Mouse (Mus musculus) spleen, postnatal 36 days (tissue): Measurements from ENCODE around the gene Rtl8c.
"Not testable (repeated sequence)": the region's sequence is repeated elsewhere in the genome, so short reads cannot be mapped to it uniquely, and the experiment has no call there.

Experiments
- DNase-seq, 2 experiments: peaks; one replicate each; pipeline ENCODE4 v3.0.0; 2022; ENCODE audit warnings: low spot score in 2 of 2, mixed read lengths in 1 of 2

The Rtl8c gene

GRCm38 (mm10) chrX:53607242-53608121 is at the start of gene Rtl8c:
TSS of gene Rtl8c (plus strand) at chrX:53608032.
- DNase-seq, result peak; percentile 41

DNA sequence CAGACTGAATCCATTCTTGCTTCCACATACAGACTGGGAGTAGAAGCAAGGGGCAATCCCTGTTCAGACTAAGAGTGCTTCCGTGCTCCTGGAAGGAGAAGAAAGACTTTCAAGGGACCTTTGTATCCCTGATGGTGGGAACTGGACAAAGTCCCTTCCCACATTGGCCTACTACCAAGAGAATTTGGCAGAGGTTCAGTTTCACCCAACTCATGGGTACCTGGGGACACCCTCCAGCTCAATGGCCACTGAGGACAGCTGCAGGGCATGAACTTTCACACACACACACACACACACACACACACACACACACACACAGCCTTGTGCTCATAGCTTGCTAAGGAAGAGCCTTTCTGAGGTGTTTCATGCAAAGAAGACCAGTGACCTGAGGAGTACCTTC is 28.5 kb upstream of the Rtl8c start:
- no peak for DNase-seq

- DNase-seq, result not testable (repeated sequence)
Observed at GRCm38 (mm10) chrX:53581407-53581806, 26.4 kb upstream of the Rtl8c start.

- not testable (repeated sequence) for DNase-seq
Observed at GRCm38 (mm10) chrX:53583404-53583803, 24.4 kb upstream of the Rtl8c start.

DNA sequence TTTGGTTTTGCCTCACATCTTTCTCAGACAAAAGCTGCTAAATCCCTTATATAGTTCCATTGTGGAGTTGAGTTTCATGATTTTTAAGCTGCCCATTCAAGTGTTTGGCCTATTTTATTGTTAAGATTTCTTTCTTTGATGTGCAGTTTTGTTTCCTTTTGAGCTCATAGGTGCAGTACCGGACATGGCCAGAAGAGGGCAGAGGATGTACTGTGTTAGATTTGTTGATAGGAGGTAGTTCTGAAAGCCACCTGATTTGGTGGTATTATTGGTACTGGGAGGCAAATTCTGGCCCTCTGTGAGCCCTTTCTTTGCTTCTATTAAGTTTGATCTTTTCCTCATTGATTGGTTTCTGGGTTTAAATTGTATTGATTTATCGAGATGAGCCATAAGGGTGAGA is 7.8 kb upstream of the Rtl8c start:
- peak in 1 of 2 experiments; percentile 7 for DNase-seq

DNA sequence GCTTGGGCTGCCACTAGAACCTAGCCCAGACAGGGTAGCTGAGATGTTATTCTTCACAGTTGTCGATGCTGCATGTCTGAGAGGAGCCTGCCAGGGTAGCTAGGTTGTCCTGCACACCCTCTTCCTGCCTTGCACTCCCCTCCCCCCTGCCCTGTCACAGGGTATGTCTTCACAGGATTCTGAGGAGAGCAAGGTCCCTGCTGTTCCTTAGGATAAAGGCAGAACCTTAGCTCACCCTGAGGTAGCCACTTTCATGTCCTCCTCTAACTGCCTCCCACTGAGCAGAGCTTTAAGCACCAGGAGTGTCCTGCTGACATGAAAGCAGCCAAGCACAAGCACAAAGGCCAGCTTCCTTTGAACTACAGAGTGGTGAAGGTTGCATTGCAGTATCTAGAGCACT is 1.7 kb upstream of the Rtl8c start:
- not testable (repeated sequence) for DNase-seq

DNA sequence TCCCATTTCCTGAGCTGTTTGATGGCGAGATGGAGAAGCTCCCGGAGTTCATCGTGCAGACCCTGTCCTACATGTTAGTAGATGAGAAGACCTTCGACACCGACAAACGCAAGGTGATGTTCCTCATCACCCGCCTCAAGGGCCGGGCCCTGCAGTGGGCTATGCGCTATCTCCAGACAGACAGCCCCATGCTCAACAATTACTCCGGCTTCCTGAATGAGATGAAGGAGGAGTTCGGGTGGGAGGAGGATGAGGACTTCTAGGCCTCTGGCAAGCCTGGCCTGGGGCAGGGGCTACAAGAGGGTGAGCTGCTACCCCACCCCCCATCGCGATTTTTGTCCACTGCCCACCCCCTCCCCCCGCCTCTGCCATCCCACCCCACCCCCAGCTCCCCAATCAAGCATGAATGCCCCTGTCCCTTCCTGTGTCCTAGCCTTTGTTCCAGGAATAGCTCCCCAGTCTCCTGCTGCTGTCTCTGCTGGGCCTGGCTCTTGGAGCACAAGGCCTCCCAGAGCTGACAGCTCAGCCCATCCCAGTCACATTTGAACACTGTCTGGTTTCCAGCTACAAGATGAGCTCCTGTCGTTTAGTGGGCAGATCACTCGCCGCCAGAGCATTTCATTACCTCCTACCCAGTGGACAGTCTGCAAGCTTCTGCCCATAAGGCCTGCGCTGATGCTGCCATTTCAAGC is 436 bp downstream of the Rtl8c start:
- DNase-seq, result no peak

DNA sequence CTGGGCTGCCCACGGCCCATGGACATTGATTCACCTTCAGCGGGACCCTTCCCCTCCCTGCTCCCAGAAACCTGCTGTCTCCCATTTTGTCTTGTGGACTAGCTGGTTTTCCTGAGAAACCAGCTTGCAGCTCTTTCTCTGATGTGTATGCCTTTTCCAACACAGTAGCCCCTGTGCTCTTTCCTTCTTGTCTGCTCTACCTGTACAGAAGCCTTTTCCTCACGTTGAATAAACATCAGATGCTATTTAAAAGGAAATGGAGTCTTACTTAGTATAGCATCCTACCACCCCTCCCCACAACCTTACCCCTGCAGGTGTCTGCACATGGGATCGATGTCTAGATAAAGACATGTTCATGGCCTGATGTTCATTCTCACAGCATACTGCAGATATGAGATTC is 1.0 kb downstream of the Rtl8c start, which contains the start of gene Gm14597:
TSS of gene Gm14597 (minus strand) at position 101 of the 400 bp plus-strand sequence.
- DNase-seq, result not testable (repeated sequence)

GRCm38 (mm10) chrX:53610571-53610970 is 2.7 kb downstream of the Rtl8c start:
- peak; percentile 13 to 34 for DNase-seq

DNA sequence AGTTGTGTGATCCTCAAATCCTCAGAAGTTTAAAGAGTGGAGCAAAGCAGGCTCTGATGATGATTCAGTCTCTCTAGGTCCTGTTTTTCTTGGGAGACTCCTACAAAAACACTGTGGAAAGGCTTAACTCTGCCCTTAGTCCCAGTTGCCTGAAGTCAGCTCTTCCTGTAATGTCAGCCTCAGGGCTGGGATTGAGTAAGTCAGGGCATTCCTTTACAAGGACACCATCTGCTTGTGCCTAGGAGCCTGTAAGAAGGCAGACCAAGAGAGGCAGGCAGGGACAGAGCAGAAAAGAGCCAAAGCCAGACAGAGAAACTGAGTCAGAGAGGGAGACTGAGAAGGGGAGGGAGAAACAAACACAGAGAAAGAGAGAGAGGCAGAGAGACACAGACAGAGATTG is 3.6 kb downstream of the Rtl8c start:
- DNase-seq, result not testable (repeated sequence)

- not testable (repeated sequence) for DNase-seq
Observed at GRCm38 (mm10) chrX:53638107-53638506, 30.3 kb downstream of the Rtl8c start.

- DNase-seq, result not testable (repeated sequence)
Observed at GRCm38 (mm10) chrX:53642604-53642979, 34.8 kb downstream of the Rtl8c start.

DNA sequence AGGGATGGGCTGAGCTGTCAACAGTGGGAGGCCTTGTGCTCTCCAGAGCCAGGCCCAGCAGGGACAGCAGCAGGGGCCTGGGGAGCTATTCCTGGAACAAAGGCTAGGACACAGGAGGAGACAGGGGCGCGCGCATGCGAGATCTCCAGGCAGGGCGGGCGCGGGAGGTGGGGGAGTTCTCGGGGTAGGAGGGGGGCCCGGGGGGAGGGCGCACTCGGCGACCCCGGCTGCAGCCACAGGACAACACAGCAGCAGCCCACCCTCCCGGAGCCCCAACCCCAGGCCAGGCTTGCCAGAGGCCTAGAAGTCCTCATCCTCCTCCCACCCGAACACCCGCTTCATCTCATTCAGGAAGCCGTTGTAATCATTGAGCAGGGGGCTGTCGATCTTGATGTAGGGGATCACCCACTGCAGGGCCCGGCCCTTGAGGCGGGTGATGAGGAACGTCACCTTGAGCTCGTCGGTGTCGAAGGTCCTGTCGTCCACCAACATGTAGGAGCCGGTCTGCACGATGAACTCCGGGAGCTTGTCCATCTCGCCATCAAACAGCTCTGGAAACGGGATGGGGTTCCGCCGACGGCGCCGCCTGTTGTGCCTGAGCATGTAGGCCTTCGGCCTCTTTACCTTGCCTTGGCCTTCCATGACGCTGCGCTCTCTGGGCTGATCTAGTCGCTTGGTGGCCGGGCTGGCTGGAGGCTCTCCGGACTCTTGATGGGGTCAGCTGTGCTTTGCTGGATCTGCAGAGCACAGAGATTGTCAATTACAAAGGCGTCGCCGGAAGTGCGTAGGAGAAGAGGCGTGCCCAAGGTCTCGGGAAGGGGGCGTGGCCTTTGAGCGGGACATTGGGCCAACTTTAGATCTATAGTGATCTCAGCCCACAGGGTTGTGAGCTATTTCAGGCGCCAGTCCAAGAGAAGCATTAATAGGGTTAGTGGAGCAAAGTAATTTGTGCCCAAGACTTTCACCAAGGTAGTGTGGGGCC is 35.4 kb downstream of the Rtl8c start, which contains the start of gene Rtl8a:
TSS of gene Rtl8a (minus strand) at position 703 of the 982 bp plus-strand sequence.
- peak; percentile 54 to 67 for DNase-seq

GRCm38 (mm10) chrX:53645885-53646284 is 38.1 kb downstream of the Rtl8c start:
- DNase-seq, result no peak

DNA sequence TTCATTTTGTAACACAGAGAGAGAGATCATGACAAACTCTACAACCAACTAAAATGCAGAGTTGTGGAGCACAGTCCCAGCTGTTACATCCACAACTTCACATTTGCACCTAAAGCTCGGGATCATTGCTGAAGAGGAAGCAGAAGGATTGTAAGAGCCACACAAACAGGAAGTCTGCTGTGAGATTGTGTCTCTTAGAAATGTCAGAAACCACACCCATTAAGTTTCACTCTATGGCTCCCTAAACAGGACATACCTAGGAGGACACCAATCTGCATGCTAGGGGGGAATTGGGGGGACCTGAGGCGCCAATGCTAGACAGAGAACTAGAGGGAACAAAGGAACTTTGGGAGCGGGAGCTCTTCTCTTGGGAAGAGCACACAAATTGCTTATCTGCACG is 45.1 kb downstream of the Rtl8c start:
- not testable (repeated sequence) for DNase-seq
